Mouse (Mus musculus) thymus, adult 2 months (tissue): ENCODE data around the gene Ski.

Source experiments
- CTCF ChIP-seq: fragments of 200-500 bp; IDR thresholded peaks from 2 replicates; pipeline ENCODE4 v1.5.1; 2012; ENCODE audit warnings: mild to moderate bottlenecking, control low read depth, low read length, moderate library complexity, borderline replicate concordance; ENCODE audit not compliant: control insufficient read depth, poor library complexity, insufficient read depth; ENCODE audit errors: extremely low read depth
- POLR2A ChIP-seq: fragments of 200-500 bp; IDR thresholded peaks from 2 replicates; pipeline ENCODE4 v1.6.1; 2012; ENCODE audit warnings: mild to moderate bottlenecking, low read length, control low read depth, moderate library complexity; ENCODE audit not compliant: control insufficient read depth, poor library complexity, insufficient read depth; ENCODE audit errors: extremely low read depth

- TF ChIP-seq CTCF: no peak
- TF ChIP-seq POLR2A: 0 out of 2 replicates have a peak, but pooled peaks have one; percentile 19
These were observed 13.1 kb upstream of the Ski start for GRCm38 (mm10) chr4:155235311-155236119.
